Mouse (Mus musculus) G1E-ER4 (cell line): ENCODE measurements around the gene Riok2. TPM values are rescaled to one million over a fixed set of nuclear protein-coding genes. Genes with fewer than 3 reads are reported as not detected.
A peak's percentile ranks its signal among the peaks of the same experiment; 100 is the strongest.

ENCODE experiments used
- GATA1 ChIP-seq: IDR thresholded peaks from one replicate; pipeline ENCODE4 v1.8.0; 2012; ENCODE audit warnings: low read length, inconsistent platforms
- polyA plus RNA-seq: library from polyadenylated mRNA; stranded (reverse); fragments of >175 nt; gene quantifications from 2 replicates; pipeline ENCODE4 v1.2.3, GENCODE M21; 2012

Gene Riok2
- polyA plus RNA-seq: 5.7 and 7.6 TPM in 2 replicates

DNA sequence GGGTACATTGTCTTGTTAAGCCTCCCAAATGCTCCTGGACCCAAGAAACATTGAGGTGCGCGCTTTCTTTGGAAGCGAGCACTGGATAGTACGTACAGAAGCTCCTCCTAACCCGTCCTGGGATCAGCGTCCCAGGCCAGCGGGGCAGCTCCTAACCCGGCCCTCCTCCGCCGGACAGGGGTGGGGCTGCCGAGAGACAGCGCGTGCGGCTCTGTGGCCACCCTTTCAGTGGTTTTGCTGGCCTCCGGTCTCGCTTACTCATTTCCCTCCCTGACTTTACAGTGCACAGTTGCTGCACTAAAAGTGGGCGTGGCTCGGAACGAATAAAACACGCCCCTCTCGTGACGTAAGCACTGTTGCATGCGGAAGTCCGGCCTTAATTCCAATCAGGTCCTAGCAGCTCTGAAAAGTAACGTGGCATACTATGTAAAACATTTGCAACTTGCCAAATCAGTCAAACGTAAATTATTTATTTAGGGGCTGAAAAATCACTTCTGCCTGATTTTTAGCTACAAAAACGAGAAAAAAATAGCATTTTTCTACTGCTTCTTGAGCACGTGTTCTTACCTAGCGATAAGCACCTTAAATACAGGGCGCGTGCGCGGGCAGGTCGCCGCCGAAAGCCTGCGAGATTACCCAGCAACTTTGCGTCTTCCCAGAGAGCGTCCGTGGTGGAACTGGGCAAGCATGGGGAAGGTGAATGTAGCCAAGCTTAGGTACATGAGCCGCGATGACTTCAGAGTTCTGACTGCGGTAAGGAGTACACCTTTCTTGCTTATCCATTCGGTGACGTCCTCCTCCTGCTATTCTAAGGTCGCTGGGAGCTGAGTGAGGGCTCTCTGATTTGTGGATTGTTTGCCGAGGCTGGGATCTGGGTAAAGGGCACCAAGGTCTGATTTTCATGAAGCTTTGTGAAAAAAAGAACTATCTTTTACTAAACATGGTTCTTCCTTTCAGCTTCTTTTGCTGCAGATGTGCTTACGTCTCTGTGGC, at the start of gene Riok2:
Riok2 (plus strand) TSS at position 392 of the 993 bp plus-strand sequence.
- no peak for TF ChIP-seq GATA1

DNA sequence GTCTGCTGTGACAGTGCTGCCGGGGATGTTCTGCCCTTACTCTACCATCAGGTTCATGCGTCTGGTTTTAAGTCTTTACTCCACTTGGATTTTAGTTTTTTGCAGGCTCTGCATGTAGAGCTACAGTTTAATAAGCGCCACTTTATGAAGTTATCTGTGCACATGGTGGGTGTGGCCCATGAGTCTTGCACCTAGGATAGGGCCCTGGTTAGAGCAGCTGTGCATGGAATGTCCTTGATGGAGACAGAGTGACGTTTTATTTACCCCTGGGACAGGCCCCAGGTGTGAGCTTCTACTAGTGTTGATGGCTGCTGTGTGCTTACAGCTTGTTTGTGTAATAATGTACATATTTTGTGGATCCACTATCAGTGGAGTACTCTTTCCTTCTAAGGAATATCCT, 47.5 kb upstream of the Riok2 start:
- TF ChIP-seq GATA1: no peak

DNA sequence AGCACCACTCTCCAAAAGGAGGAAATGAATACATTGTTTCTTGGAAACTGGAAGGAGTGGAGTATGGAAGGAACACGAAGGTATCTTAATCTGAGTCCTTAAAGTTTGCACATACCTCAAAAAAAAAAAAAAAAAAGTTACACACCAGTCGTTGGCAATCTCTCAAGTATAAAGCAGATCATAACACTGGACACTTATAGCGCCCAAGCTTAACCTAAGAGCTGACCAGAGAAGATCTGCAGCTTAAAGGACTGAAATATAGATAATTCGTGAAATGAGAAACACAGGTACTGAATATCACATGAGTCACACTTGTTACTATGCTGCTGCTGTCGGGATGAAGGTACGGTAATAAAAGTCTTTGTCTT, 575 bp upstream of the Riok2 start:
- no peak for TF ChIP-seq GATA1

DNA sequence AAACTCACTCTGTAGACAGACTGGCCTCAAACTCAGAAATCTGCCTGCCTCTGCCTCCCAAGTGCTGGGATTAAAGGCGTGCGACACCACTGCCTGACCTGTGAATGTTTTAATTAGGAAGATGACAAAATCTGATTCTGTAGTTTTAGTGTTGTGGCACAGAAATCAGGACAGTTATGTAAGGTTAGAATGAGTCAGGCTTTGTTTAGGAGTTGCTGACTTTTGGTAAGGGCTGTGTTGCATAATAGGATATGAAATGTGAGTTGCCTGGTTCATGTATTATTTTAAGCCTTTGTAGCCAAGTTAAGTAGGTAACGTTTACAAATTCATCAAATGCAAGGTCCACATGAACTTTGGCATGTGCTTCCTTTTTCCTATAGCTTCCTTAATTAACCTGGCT, 1.5 kb downstream of the Riok2 start:
- no peak for TF ChIP-seq GATA1

DNA sequence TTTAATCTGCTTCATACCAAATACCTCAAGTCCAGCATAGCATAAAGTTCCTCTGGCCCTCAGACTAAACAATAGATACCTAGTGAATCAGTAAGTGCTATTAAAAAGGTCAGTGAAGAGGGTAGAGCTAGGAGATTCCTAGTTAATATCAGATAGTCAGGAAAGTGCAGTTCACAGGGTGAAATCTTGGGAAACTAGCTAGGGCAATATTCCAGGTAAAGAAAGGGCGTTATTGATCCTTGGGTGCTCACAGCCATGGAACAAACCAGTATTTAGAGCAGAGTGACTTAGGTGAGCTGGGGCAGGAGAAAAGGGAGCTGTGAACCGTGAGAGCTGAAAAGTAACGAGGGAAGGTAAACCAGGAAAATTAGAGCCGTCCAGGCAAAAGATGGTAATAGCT, 9.6 kb downstream of the Riok2 start:
- TF ChIP-seq GATA1: no peak

DNA sequence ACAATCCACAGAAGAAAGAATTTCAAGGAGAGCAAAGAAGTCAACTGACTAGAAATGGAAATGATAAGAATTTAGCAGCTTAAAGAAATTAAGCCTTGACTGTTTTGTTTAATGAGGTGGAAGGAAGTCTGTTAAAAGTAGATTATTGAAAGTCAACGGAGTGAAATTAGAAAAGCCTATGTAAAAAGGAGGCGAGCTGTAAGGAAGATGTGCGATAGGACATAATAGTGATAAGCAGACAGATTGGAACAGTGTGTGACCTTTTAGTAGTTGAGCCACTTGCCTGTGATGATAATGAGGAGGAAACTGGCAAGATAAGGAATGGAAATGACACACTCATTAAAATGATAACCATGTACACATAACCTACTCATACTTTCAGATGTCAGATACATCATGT, 10.4 kb downstream of the Riok2 start:
- TF ChIP-seq GATA1: peak; percentile 92

DNA sequence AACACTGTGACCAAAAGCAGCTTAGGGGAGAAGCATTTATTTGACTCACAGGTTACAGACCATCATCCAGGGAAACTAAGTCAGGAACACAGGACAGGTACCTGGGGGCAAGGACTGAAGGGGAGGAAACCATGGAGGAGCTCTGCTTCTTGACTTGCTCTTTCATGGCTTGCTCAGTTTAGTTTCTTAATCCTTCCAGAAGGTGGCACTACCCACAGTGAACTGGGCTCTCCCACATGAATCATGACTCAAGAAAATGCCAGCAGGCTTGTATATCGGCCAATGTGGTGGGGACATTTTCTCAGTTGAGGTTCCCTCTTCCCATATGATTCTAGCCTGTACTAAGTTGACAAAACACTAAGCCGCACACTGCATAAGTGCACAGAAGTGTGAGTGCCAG, 12.0 kb downstream of the Riok2 start:
- no peak for TF ChIP-seq GATA1

DNA sequence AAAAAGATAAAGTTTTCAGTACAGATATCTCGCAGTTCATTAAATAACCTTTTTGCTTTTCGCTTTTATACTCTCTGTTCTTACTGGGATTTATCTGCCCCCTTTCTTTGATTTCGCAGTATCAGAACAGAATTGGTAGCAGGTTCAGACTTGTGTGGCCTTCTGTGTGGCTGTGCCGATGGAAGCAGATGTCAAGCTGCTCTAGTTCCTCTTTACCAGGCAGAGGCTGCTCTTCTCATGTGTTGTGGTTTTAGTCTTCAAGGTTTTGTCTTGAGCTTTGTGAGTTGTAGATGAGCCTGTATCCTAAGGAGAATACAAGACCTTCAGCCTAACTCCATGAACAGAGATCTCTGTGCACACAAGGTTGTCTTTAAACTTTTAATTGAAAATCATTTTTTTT, 17.7 kb downstream of the Riok2 start:
- no peak for TF ChIP-seq GATA1

DNA sequence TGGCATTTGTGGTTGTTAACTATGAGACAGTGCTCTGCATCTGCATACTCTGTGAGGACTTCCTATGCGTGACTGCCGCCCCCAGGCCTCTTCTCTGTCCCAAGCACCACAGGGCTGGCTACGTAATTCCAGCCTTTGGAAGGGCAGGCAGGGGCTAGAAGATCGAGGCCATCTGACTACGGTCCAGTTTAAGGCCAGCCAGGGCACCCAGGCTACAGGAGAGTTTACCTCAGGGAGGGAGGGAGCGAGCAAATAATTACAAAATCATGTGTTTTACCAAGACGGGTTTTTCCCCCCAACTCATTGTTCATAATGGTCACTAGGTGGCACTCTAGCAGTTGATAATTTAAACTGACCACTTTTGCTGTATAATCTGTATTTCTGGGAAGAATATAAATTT, 18.8 kb downstream of the Riok2 start:
- TF ChIP-seq GATA1: no peak

DNA sequence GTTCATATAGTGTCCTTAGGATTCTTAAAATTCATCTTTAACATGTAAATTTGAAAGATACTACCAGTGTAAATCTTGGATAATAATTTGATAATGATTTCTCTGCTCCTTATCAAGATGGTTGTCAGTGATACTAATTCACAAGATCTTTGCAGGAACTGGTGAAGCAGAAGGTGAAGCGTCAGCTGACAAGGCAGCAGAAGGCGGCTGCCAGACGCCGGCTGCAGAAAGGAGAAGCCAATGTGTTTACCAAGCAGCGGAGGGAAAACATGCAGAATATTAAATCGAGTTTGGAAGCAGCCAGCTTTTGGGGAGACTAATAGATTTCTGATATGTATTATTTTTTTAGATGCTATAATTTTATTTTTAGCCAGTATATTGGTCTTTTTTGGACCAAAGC, 19.2 kb downstream of the Riok2 start:
- no peak for TF ChIP-seq GATA1

DNA sequence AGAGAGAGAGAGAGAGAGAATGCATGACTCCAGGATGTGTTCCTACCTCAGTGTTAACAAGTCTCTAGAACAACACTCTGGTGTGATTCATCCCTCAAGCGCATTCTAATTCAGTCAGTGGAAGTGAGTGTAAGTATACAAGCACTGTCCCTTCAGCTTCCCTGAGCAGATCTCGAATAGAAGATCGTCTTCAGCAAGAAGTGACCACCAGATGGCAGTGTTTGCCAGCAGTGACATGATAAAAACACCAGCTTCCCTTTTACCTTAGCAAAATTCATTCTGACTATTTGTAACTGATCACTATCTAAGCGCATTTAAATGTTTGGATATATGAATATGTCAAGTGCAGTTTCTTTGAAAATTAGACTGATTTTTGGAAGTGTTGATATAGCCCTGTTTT, 20.2 kb downstream of the Riok2 start:
- TF ChIP-seq GATA1: no peak

DNA sequence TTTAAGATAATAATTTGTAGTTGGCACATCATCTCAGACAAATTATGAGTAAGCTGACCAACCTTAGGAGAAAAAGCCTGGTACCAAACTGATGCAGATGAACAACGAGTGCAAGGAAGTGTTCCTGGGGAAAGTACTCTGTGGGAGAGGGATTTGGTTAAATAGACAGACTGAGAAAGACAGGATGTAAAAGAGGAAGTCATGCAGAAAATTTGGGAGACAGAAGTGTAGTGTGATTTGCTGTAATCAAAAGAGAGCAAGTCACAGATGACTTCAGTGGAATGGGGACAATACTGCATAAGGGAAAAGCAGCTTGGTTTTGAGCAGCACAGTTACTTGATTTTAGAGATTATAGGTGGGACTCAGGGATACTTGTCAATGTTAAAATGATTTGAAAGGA, 22.8 kb downstream of the Riok2 start:
- no peak for TF ChIP-seq GATA1

DNA sequence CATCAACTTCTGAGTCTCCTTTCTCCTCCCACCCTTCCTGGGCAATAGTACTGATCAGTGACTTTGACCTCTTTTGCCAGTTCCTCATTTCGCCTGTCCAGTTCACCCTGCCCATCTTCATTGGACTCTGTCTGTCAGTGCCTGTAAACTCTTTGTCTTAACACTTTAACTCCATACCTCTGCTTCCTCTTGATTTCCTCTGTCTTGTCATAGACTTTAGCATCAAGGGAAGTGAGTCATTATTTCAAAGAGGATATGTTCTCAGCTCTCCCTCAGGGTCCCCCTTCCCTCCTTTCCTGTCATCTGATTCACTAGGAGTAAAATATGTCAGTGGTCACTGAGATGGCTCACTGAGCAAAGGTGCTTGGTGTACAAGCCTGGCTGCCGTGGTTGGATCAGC, 24.6 kb downstream of the Riok2 start:
- TF ChIP-seq GATA1: no peak

DNA sequence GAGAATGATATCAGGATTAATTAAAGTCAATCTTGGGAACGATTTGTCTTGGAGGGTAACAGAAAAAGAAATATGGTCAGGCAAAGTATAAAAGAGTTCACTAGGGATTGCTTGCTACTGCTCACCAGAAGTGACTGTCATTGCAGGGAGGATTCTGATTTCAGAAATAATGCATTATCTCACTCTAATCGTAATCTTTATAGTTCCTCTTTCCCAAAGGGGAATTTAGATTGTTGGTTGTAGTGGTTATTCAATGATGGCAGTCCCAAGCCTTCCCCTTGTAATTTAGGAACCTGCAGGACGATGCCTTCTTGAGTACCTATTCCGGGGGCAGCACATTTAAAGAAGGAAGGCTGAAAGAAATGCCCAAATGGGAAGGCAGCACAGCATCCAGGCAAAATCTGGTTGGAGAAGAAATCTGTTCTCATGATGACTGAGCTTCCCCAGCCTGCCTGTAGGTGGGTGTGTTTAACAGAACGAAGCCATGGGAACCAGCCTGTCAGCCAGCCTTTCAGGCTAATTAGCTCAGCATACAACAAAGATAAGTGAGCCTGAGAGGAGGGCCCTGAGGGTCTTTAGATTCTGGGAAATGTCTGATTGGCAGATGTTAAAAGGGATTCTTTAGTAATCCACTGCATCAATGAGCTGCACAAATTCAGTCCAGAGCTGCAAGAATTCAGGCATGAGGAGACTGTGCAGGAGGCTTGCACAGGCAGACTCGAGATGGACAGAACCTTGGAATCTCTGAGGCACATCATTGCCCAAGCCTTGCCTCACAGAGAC, 28.3 kb downstream of the Riok2 start, which contains the start of gene Lix1:
Lix1 (plus strand) TSS at position 451 of the 783 bp plus-strand sequence.
- TF ChIP-seq GATA1: no peak

DNA sequence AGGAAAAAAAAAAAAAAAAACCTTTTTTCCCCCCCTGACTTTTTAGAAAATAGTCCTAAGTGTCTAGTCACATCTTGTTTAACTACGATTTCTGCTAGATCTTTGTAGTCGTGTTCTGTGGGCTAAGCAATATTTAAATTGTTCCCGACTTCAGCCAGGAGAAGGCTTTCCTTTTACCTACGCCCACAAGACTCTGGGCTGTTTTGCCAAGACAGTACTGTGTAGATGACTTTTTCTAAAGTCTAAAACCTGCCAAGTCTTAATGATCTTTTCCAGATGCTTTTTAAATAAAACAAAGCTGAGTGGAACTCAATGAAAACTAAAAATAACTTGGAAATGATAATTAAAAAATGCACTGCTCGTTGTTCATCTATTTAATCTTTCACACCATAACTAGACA, 28.9 kb downstream of the Riok2 start:
- no peak for TF ChIP-seq GATA1

DNA sequence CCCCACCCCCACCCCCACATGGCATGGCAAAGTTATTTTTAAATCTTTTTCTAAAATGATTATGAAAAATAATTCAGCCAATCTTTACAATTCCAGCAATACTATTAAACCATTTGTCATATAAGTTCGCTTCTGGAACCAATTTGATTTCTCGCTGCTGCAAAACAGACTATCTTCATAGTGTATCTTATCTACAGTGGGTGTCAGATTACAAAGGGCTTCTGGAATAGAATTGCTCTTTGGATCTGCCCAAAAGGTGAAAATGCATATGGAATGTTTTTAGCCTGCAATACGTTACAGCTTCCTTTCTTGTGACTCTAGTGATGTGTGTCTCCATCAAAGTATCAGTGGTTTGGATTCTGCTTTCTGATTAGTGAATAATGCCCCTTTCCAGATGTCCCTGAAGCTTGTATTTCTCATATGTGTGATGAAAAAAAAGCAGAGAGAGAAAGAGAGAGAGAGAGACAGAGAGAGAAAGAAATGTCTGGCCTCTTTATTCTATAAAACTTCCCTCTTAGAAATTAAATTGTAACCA, 29.5 kb downstream of the Riok2 start:
- no peak for TF ChIP-seq GATA1

DNA sequence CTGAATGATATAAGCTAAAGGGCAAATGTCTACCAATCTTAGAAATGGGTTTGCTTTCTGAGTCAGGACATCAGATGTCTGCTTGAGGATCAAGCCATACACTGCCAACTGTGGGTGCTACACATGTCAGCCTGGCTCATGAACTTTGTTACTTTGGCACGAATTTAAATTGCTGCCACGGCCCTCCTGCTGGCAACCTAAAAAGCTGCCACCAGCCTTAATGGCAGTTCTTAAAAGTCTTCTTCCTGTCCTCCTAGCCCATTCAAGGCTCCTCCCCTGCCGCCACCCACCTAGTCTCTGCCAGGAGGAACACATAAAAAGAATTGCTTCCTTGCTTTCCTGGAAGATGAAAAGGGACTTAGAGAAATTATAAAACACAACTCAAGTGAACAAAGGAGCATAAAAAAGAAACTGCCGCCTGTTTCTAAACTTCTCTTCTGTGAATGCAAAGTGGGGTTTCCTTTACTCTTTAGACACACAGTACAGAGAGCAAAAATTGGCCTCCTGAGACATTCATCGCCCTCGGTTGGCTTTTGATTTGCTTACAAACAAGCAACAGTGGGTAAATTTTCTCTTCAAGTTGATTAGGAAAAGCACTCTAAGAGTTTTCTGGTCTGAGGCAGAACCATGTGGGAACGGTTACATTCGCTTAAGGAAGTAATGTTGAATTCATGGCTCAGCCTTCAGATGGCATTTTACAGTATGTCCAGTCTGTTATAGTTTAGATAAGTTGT, 30.9 kb downstream of the Riok2 start:
- no peak for TF ChIP-seq GATA1
